Mouse (Mus musculus): ENCODE data around the gene Clmn. TPM values are rescaled to one million over a fixed set of nuclear protein-coding genes. Genes with fewer than 3 reads are reported as not detected.

Clmn gene
- polyA plus RNA-seq (2012; rRNA removed): 4.7 and 5.9 TPM in 2 replicates

GRCm38 (mm10) chr12:104864439-104865165 is at the start of gene Clmn:
Gene Clmn (minus strand): TSS chr12:104865076.
- no peak for DNase-seq (ENCODE audit: low read depth, low spot score)

GRCm38 (mm10) chr12:104912990-104913389 is 48.1 kb upstream of the Clmn start:
- 74% methylated on average over 3 of the region's 3 CpGs for WGBS
- no peak for DNase-seq (ENCODE audit: low read depth, low spot score)

More at GRCm38 (mm10) chr12:104864439-104865165, at the start of gene Clmn:
- 5% methylated on average over 72 of the region's 80 CpGs for whole genome bisulfite sequencing

- DNase-seq (ENCODE audit: low read depth, low spot score): no peak
- 78% methylated on average over 10 of the region's 10 CpGs for WGBS
Observed at GRCm38 (mm10) chr12:104912281-104912933, 47.5 kb upstream of the Clmn start.

GRCm38 (mm10) chr12:104909750-104910149 is 44.9 kb upstream of the Clmn start:
- 94% methylated on average over 4 of the region's 4 CpGs for WGBS
- no peak for DNase-seq (ENCODE audit: low read depth, low spot score)

GRCm38 (mm10) chr12:104908986-104909385 is 44.1 kb upstream of the Clmn start:
- DNase-seq (ENCODE audit: low read depth, low spot score): no peak
- 77% methylated on average over 5 of the region's 5 CpGs for WGBS

- no peak for DNase-seq (ENCODE audit: low read depth, low spot score)
- whole genome bisulfite sequencing: 56% methylated on average over 15 of the region's 15 CpGs
Observed at GRCm38 (mm10) chr12:104908024-104908781, 43.3 kb upstream of the Clmn start.

GRCm38 (mm10) chr12:104907133-104907532 is 42.3 kb upstream of the Clmn start:
- WGBS: 92% methylated on average over 2 of the region's 2 CpGs
- DNase-seq (ENCODE audit: low read depth, low spot score): no peak

- WGBS: 9% methylated on average over 5 of the region's 5 CpGs
- no peak for DNase-seq (ENCODE audit: low read depth, low spot score)
Observed at GRCm38 (mm10) chr12:104904138-104904537, 39.3 kb upstream of the Clmn start.

- no peak for DNase-seq (ENCODE audit: low read depth, low spot score)
- 58% methylated on average over 13 of the region's 13 CpGs for WGBS
Observed at GRCm38 (mm10) chr12:104902392-104903053, 37.6 kb upstream of the Clmn start.

GRCm38 (mm10) chr12:104901320-104901719 is 36.4 kb upstream of the Clmn start:
- no peak for DNase-seq (ENCODE audit: low read depth, low spot score)
- 45% methylated on average over 8 of the region's 8 CpGs for WGBS

- WGBS: 56% methylated on average over 3 of the region's 3 CpGs
- no peak for DNase-seq (ENCODE audit: low read depth, low spot score)
Observed at GRCm38 (mm10) chr12:104899835-104900234, 35.0 kb upstream of the Clmn start.

GRCm38 (mm10) chr12:104899161-104899560 is 34.3 kb upstream of the Clmn start:
- WGBS: 34% methylated on average over 11 of the region's 11 CpGs

GRCm38 (mm10) chr12:104898718-104899117 is 33.8 kb upstream of the Clmn start:
- WGBS: 65% methylated on average over 9 of the region's 9 CpGs
- no peak for DNase-seq (ENCODE audit: low read depth, low spot score)

More at GRCm38 (mm10) chr12:104899161-104899560, 34.3 kb upstream of the Clmn start:
- no peak for DNase-seq (ENCODE audit: low read depth, low spot score)

GRCm38 (mm10) chr12:104897051-104897618 is 32.3 kb upstream of the Clmn start:
- 75% methylated on average over 8 of the region's 8 CpGs for WGBS
- no peak for DNase-seq (ENCODE audit: low read depth, low spot score)

GRCm38 (mm10) chr12:104896640-104897039 is 31.8 kb upstream of the Clmn start:
- no peak for DNase-seq (ENCODE audit: low read depth, low spot score)
- 57% methylated on average over 16 of the region's 16 CpGs for WGBS

GRCm38 (mm10) chr12:104892245-104892644 is 27.4 kb upstream of the Clmn start:
- DNase-seq (ENCODE audit: low read depth, low spot score): no peak
- WGBS: 87% methylated on average over 3 of the region's 3 CpGs

GRCm38 (mm10) chr12:104890066-104890465 is 25.2 kb upstream of the Clmn start:
- WGBS: 79% methylated on average over 8 of the region's 8 CpGs
- DNase-seq (ENCODE audit: low read depth, low spot score): no peak

- DNase-seq (ENCODE audit: low read depth, low spot score): no peak
- WGBS: 91% methylated on average over 7 of the region's 7 CpGs
Observed at GRCm38 (mm10) chr12:104886104-104886503, 21.2 kb upstream of the Clmn start.

- peak; percentile 89 for DNase-seq (ENCODE audit: low read depth, low spot score)
- WGBS: 17% methylated on average over 5 of the region's 5 CpGs
Observed at GRCm38 (mm10) chr12:104882533-104882932, 17.7 kb upstream of the Clmn start.

Data from large intestine, adult 2 months (tissue).